Mouse (Mus musculus): ENCODE results near the gene Scp2. TPM values are rescaled to one million over a fixed set of nuclear protein-coding genes. Genes with fewer than 3 reads are reported as not detected.

The Scp2 gene
- polyA plus RNA-seq, 1 experiment from 2014 or later, result 233 TPM

DNA sequence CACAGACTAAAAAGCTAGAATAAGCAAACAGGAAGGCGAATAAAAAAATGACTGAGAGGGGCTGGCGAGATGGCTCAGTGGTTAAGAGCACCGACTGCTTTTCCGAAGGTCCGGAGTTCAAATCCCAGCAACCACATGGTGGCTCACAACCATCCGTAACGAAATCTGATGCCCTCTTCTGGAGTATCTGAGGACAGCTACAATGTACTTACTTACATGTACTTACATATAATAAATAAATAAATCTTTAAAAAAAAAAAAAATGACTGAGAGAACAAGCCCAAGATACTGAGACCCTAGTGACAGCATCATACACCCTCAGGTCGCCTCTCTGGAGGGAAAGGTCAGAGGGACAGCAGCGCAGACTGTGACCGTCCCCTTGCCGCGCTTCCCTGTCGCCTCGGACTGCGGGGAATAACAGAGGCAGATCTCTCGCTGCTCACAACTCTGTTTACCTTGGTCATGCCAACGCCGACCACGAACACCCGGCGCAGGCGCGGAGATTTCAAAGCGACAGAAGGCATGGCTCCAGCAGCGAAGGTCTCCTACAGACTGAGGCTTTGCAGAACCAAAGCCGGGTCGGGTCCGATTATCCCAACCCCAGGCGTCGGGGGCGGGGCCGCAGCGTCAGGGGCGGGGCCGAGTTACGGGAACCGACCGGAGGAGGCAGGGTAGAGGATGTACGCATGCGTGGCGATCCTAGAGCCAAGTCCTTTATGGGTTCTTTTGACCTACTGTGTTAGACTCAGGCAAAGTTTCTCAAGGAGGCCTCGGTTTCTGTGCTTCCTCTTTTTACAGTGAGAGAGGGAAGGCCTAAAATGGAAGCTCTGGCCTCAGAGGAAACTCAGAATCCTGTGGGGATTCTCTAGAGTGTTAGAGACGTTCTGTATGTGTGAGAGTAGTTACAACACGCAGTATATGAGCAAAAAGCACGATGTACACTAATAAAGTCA is 26.6 kb downstream of the Scp2 start:
- peak overlapping the region; percentile 51 for H3K4me2 ChIP-seq
- H3K9me3 ChIP-seq (ENCODE audit: control insufficient read depth, low read length), result no peaks in the 10 kb centered on the region
- peak overlapping the region; percentile 36 for H3K4me3 ChIP-seq (ENCODE audit: low read depth, low read length)
- no peaks in the 10 kb centered on the region for H3K36me3 ChIP-seq (ENCODE audit: control insufficient read depth, insufficient read depth, low read length)
- H3K27ac ChIP-seq (ENCODE audit: low read depth, low read length), result no peak overlapping the region
- WGBS, result 13% methylated on average over 43 of the region's 45 CpGs
- no peaks in the 10 kb centered on the region for H3K27me3 ChIP-seq (ENCODE audit: control insufficient read depth, insufficient read depth, low read length)
- no peaks in the 10 kb centered on the region for H3K4me1 ChIP-seq (ENCODE audit: control insufficient read depth, insufficient read depth, low read length)
- peak; percentile 94 for ATAC-seq (ENCODE audit: low FRiP score)
- peak; percentile 99 for DNase-seq (ENCODE audit: low spot score, missing footprints)
- H3K9ac ChIP-seq (ENCODE audit: low read length), result peak overlapping the region; percentile 39

DNA sequence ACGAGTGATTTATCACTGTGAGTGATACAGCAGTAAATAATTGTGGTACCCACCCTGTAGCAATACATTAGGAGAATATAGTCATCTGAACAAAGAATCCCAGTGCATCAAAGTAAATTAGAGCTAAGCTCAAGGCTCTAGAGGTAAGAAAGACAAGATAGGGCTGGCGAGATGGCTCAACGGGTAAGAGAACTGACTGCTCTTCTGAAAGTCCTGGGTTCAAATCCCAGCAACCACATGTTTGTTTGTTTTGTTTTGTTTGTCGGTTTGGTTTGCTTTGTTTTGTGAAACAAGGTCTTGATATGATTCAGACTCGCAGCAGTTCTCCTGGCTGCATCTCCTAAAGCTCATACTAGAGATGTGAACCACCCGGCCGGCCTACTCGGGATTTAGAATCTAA is 27.3 kb downstream of the Scp2 start:
- no peaks in the 10 kb centered on the region for H3K4me1 ChIP-seq (ENCODE audit: control insufficient read depth, insufficient read depth, low read length)
- 86% methylated on average over 8 of the region's 8 CpGs for WGBS
- H3K9me3 ChIP-seq (ENCODE audit: control insufficient read depth, low read length), result no peaks in the 10 kb centered on the region
- no peaks in the 10 kb centered on the region for H3K36me3 ChIP-seq (ENCODE audit: control insufficient read depth, insufficient read depth, low read length)
- ATAC-seq (ENCODE audit: low FRiP score) (no peak), DNase-seq (ENCODE audit: low spot score, missing footprints) (no peak)
- H3K4me3 ChIP-seq (ENCODE audit: low read depth, low read length), result no peak overlapping the region
- H3K27ac ChIP-seq (ENCODE audit: low read depth, low read length), result no peak overlapping the region
- no peak overlapping the region for H3K9ac ChIP-seq (ENCODE audit: low read length)
- no peaks in the 10 kb centered on the region for H3K27me3 ChIP-seq (ENCODE audit: control insufficient read depth, insufficient read depth, low read length)
- H3K4me2 ChIP-seq, result no peak overlapping the region

DNA sequence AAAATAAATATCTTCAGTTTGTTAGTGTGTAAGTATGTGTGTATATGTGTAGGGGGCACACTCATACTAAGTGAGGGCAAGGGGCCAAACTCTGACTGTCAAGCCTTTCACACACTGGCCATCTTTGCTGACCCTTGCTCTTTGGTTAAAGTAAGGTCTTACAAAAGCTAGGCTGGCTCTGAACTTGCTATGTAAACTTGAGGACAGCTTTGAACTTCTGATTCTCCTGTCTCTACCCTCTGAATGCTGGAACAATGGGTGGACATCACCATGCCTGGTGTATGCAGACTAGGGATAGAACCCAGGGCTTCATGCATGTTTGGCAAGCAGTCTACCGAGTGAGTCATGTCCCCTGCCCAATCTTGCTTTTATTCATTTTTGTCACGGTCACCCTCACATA is 28.3 kb downstream of the Scp2 start:
- Histone ChIP-seq H3K36me3 (ENCODE audit: control insufficient read depth, insufficient read depth, low read length) (no peaks in the 10 kb centered on the region), H3K4me2 (no peak overlapping the region), H3K9ac (ENCODE audit: low read length) (no peak overlapping the region), H3K27me3 (ENCODE audit: control insufficient read depth, insufficient read depth, low read length) (no peaks in the 10 kb centered on the region), H3K27ac (ENCODE audit: low read depth, low read length) (no peak overlapping the region), H3K4me1 (ENCODE audit: control insufficient read depth, insufficient read depth, low read length) (no peaks in the 10 kb centered on the region), H3K4me3 (ENCODE audit: low read depth, low read length) (no peak overlapping the region), H3K9me3 (ENCODE audit: control insufficient read depth, low read length) (no peaks in the 10 kb centered on the region)
- DNase-seq (ENCODE audit: low spot score, missing footprints), result no peak
- WGBS, result 87% methylated on average over 2 of the region's 2 CpGs
- ATAC-seq (ENCODE audit: low FRiP score), result no peak

DNA sequence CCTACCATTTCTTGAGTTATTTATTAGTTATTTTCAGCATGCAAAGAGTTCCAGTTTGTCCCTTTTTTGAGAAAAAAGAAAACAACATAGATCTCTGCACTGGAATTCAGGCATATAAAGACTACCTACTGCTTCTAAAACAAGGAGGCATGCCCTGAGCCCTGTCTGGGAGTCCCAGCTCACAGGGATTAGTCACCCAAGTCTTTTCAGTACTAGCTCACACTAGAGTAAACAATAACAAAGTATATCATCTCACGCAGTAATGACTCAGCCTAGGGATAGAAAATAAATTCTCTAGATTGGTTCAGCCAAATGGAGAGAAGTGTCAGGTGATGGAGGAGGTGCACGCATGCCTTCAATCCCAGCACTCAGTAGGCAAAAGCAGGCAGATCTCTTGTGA is 34.1 kb downstream of the Scp2 start:
- Histone ChIP-seq H3K27me3 (ENCODE audit: control insufficient read depth, insufficient read depth, low read length) (no peaks in the 10 kb centered on the region), H3K4me3 (ENCODE audit: low read depth, low read length) (no peak overlapping the region), H3K4me1 (ENCODE audit: control insufficient read depth, insufficient read depth, low read length) (no peaks in the 10 kb centered on the region), H3K36me3 (ENCODE audit: control insufficient read depth, insufficient read depth, low read length) (no peaks in the 10 kb centered on the region), H3K4me2 (no peak overlapping the region), H3K9ac (ENCODE audit: low read length) (no peak overlapping the region), H3K9me3 (ENCODE audit: control insufficient read depth, low read length) (no peaks in the 10 kb centered on the region), H3K27ac (ENCODE audit: low read depth, low read length) (no peak overlapping the region)
- DNase-seq (ENCODE audit: low spot score, missing footprints) (no peak), ATAC-seq (ENCODE audit: low FRiP score) (no peak)
- WGBS, result 75% methylated on average over 2 of the region's 2 CpGs

DNA sequence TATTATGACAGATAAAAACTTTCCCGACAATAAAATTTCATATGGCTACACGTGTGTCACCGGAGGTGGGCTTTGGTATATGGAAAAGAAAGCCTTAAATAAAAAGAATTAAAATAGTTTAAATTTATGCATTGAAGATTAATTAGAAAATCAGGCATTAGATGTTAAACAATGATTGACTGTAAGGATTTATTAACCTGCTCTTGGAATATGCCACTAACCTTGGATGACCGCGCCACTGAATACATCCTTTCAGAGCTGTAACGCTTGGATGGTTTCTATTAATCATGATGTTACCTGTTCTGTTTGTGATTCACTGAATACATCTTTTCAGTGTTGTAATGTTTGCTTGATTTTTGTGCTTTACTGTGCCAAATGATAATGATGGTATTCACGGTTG is 35.1 kb downstream of the Scp2 start:
- Histone ChIP-seq H3K36me3 (ENCODE audit: control insufficient read depth, insufficient read depth, low read length) (no peaks in the 10 kb centered on the region), H3K4me2 (no peak overlapping the region), H3K27me3 (ENCODE audit: control insufficient read depth, insufficient read depth, low read length) (no peaks in the 10 kb centered on the region), H3K4me1 (ENCODE audit: control insufficient read depth, insufficient read depth, low read length) (no peaks in the 10 kb centered on the region), H3K4me3 (ENCODE audit: low read depth, low read length) (no peak overlapping the region), H3K27ac (ENCODE audit: low read depth, low read length) (no peak overlapping the region), H3K9ac (ENCODE audit: low read length) (no peak overlapping the region), H3K9me3 (ENCODE audit: control insufficient read depth, low read length) (no peaks in the 10 kb centered on the region)
- 95% methylated on average over 7 of the region's 7 CpGs for whole genome bisulfite sequencing
- ATAC-seq (ENCODE audit: low FRiP score) (no peak), DNase-seq (ENCODE audit: low spot score, missing footprints) (no peak)

DNA sequence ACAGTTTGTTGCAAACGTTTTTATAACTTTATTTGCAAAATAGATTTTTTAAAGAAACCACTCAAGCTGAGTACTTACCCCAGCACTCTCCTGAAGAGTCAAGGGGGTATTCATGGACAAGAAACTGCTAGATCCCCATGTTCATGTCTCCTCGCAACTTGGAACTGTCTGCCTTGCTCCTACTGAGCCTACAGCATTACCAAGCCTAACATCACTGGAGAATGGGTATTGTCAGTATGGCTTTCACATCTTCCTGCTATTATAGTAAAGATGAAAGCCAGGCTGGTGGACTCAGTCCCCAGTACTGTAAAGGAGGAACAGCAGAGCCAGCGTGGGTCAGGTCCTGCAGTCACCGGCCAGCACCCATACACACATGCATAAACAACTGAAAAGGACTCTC is 48.5 kb downstream of the Scp2 start, which contains the start of gene Podn:
Gene Podn, minus strand, starts transcription at position 101 of the 400 bp plus-strand sequence.
- Histone ChIP-seq H3K36me3 (ENCODE audit: control insufficient read depth, insufficient read depth, low read length) (no peaks in the 10 kb centered on the region), H3K4me2 (no peak within 1 kb of the TSS), H3K27ac (ENCODE audit: low read depth, low read length) (no peak within 1 kb of the TSS), H3K9me3 (ENCODE audit: control insufficient read depth, low read length) (no peaks in the 10 kb centered on the region), H3K27me3 (ENCODE audit: control insufficient read depth, insufficient read depth, low read length) (no peaks in the 10 kb centered on the region), H3K4me1 (ENCODE audit: control insufficient read depth, insufficient read depth, low read length) (no peaks in the 10 kb centered on the region), H3K4me3 (ENCODE audit: low read depth, low read length) (no peak within 1 kb of the TSS), H3K9ac (ENCODE audit: low read length) (no peak within 1 kb of the TSS)
- no peak for DNase-seq (ENCODE audit: low spot score, missing footprints)
- 78% methylated on average over 4 of the region's 4 CpGs for WGBS
- no peak for ATAC-seq (ENCODE audit: low FRiP score)

DNA sequence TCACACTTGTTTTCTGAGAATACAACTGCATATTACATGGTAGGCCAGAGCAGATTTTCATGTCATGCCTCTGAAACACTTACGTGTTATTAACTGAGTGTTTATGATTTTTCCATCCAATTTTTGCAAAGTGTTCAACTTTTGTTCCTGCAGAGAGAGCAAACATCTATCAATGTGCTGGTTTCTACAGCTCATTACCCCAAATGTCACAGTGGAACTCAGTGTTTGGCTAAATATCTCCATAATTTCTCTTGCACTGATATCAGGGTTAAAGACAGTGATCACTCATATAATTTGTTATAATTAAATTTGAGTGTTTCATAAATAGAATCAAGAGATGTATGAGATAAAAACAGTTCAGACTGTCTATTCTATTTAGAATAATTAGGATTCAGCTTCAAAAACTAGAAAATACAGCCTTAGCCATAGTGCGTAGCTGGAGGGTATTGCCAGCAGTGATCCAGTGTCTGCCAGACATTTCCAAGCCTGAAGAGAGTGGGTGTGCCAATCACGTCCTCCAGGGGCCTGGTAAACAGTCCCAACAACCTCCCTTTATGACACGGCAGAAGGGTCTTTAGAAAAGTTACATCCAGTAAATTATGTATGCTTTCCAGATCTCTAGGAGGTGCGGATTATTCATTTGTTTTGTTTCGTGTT is 51.9 kb downstream of the Scp2 start:
- Histone ChIP-seq H3K4me2 (no peak overlapping the region), H3K4me1 (ENCODE audit: control insufficient read depth, insufficient read depth, low read length) (no peaks in the 10 kb centered on the region), H3K4me3 (ENCODE audit: low read depth, low read length) (no peak overlapping the region), H3K36me3 (ENCODE audit: control insufficient read depth, insufficient read depth, low read length) (no peaks in the 10 kb centered on the region), H3K9me3 (ENCODE audit: control insufficient read depth, low read length) (no peaks in the 10 kb centered on the region), H3K27ac (ENCODE audit: low read depth, low read length) (no peak overlapping the region), H3K9ac (ENCODE audit: low read length) (no peak overlapping the region), H3K27me3 (ENCODE audit: control insufficient read depth, insufficient read depth, low read length) (no peaks in the 10 kb centered on the region)
- ATAC-seq (ENCODE audit: low FRiP score), result no peak
- WGBS, result 87% methylated on average over 6 of the region's 6 CpGs
- DNase-seq (ENCODE audit: low spot score, missing footprints), result no peak

DNA sequence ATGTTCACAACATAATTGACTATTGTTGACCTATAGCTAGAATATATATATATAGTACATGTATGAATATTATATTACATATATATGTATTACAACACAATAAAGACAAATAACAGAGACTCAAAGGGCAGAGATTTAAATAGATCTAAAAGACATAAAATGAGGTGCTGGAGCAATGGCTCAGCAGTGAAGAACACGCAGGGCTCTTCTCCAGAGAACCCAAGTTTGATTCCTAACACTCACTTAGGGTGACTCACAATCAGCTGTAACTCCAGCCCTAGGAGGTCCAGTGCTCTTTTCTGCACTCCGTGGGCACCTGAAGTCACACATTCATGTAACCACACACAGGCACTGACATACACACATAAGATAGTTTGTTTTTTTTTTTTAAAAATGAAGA is 60.8 kb downstream of the Scp2 start:
- Histone ChIP-seq H3K27ac (ENCODE audit: low read depth, low read length) (no peak overlapping the region), H3K27me3 (ENCODE audit: control insufficient read depth, insufficient read depth, low read length) (no peaks in the 10 kb centered on the region), H3K4me3 (ENCODE audit: low read depth, low read length) (no peak overlapping the region), H3K9ac (ENCODE audit: low read length) (no peak overlapping the region), H3K9me3 (ENCODE audit: control insufficient read depth, low read length) (no peaks in the 10 kb centered on the region), H3K36me3 (ENCODE audit: control insufficient read depth, insufficient read depth, low read length) (no peaks in the 10 kb centered on the region), H3K4me2 (no peak overlapping the region), H3K4me1 (ENCODE audit: control insufficient read depth, insufficient read depth, low read length) (peaks cover 4% of the 10 kb centered on the region; the same call in 1 of the 2 replicates)
- 91% methylated on average over 2 of the region's 2 CpGs for WGBS
- no peak for ATAC-seq (ENCODE audit: low FRiP score)
- DNase-seq (ENCODE audit: low spot score, missing footprints), result no peak

DNA sequence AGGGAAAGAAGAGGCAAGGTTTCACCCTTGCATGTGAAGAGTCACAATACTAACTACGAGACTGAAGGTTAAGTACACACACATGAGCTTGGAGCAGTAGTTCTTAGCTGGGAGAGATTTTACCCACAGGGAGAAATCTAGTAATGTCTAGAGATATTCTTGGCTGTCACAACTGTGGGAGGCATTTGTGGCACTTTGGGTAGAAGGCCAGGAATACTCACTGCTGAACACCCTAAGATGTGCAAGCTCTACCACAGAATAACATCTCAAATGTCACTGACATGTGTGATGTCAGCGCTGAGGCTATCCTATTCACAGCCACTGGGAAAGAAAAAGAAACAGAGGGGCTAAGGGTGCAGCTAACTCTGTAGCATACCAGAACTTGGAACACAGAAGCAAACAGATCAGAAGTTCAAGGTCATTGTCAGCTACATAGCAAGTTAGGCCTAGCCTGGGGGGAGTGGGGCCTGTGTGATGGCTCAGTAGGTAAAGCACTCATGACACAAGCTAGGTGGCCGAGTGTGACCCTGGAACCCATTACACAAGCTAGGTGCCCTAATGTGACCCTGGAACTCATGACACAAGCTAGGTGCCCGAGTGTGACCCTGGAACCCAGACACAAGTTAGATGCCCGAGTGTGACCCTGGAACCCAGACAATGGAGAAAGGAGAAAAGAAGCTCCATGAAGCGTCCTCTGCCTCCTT is 61.6 kb downstream of the Scp2 start:
- no peak overlapping the region for H3K9ac ChIP-seq (ENCODE audit: low read length)
- peaks cover 4% of the 10 kb centered on the region; the same call in 1 of the 2 replicates for H3K4me1 ChIP-seq (ENCODE audit: control insufficient read depth, insufficient read depth, low read length)
- H3K36me3 ChIP-seq (ENCODE audit: control insufficient read depth, insufficient read depth, low read length), result no peaks in the 10 kb centered on the region
- H3K27ac ChIP-seq (ENCODE audit: low read depth, low read length), result no peak overlapping the region
- no peak overlapping the region for H3K4me3 ChIP-seq (ENCODE audit: low read depth, low read length)
- H3K27me3 ChIP-seq (ENCODE audit: control insufficient read depth, insufficient read depth, low read length), result no peaks in the 10 kb centered on the region
- no peak overlapping the region for H3K4me2 ChIP-seq
- ATAC-seq (ENCODE audit: low FRiP score) (no peak), DNase-seq (ENCODE audit: low spot score, missing footprints) (no peak)
- H3K9me3 ChIP-seq (ENCODE audit: control insufficient read depth, low read length), result no peaks in the 10 kb centered on the region
- 83% methylated on average over 6 of the region's 6 CpGs for WGBS

All from midbrain, embryonic 11.5 days (tissue).